Mouse (Mus musculus): ENCODE measurements at regions not wholly inside any gene's neighbourhood (a gene's known extent, or its start where the extent isn't known, plus 50 kb on each side); places are given as distances from the start of the nearest gene placed in this dataset.
A peak's percentile ranks its signal among the peaks of the same experiment; 100 is the strongest.

DNA sequence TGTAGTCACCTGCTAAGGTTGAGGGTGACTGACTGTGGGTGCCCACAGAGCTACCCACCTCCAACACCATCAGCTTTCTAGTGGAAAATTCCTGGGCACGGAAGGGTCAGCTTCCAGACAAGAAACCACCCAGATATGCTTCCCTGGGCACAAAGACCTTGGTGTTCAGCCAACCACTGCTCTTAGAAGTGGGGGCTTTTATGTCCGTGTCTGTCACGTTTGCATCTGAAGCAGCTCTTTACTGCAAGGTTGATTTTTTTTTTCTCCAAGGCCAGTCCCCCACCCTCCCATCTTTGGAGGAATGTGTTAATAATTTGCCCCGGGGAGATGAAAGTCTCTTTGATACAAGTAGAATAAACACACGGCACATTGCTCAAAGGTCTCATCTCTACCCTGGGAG is 98.6 kb upstream of the Ankrd55 start:
- H3K4me3 ChIP-seq (replicated peaks) = no peak overlapping the region
- ATAC-seq (ENCODE audit: low read depth) (no peak), DNase-seq (no peak)
- H3K36me3 ChIP-seq = no peaks in the 10 kb centered on the region
- no peak overlapping the region for H3K4me2 ChIP-seq
- WGBS (ENCODE audit: insufficient replicate concordance) = 49% methylated on average over 5 of the region's 5 CpGs
- H3K27me3 ChIP-seq = no peaks in the 10 kb centered on the region
- H3K9me3 ChIP-seq (replicated peaks) = no peaks in the 10 kb centered on the region
- no peak overlapping the region for H3K27ac ChIP-seq
- H3K4me1 ChIP-seq (replicated peaks) = 0 out of 2 replicates have a peak, but pooled peaks cover 9% of the 10 kb centered on the region
- H3K9ac ChIP-seq = no peak overlapping the region

DNA sequence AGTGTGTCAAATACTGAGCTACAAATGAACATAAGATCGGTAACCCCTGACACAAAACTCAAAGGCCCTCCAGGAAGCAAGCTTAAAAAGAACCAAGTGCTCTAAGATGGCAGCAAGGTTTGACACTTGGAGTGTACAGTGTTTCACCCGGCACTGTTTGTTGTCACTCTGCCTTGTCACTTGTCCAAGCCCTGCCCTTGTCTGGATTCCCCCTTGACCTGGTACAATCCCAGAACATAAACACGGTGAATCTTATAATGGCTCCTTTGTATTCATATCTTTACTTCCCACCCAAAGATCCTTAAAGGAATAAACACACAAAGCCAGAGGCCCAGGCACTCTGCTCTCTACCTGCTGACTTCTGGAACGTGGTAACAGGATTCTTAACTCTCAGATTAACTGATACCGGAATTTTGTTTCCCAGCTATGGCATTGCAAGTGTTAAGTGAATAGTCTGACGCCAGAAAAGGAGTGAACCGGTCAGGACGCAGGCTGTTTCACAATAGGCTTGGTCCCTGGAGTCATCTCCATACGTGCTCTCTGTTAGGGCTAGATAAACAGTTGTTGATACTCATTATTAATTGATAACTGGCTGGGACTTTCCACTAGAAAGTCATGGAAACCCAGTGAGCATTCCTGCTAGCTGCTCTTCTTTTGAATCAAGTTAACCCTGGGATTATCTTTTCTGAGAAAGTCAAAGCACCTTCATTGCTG is 95.9 kb upstream of the Ankrd55 start:
- no peak overlapping the region for H3K4me3 ChIP-seq (replicated peaks)
- no peak overlapping the region for H3K4me2 ChIP-seq
- DNase-seq (no peak), ATAC-seq (ENCODE audit: low read depth) (no peak)
- H3K9ac ChIP-seq = no peak overlapping the region
- no peaks in the 10 kb centered on the region for H3K36me3 ChIP-seq
- 45% methylated on average over 9 of the region's 9 CpGs for WGBS (ENCODE audit: insufficient replicate concordance)
- 0 out of 2 replicates have a peak, but pooled peaks cover 9% of the 10 kb centered on the region for H3K4me1 ChIP-seq (replicated peaks)
- H3K27ac ChIP-seq = no peak overlapping the region
- H3K27me3 ChIP-seq = peaks cover 6% of the 10 kb centered on the region; the same call in 1 of the 2 replicates
- no peaks in the 10 kb centered on the region for H3K9me3 ChIP-seq (replicated peaks)

DNA sequence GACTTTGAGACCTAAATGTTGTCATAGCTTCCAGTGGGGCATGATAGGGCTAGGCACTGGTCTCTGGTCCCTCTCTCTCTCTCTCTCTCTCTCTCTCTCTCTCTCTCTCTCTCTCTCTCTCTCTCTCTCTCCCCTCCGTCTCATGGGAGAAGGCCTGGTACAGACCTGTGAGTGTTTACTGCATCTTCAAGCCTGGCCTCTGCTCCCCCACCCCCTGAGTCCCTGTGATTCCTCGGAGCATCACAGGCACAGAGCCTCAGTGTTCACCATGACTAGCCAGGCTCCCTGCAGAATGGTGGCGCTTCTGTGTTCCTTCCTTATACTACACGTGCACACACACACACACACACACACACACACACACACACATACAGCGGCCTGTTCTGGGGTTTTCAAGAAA is 94.6 kb upstream of the Ankrd55 start:
- no peak overlapping the region for H3K27ac ChIP-seq

DNA sequence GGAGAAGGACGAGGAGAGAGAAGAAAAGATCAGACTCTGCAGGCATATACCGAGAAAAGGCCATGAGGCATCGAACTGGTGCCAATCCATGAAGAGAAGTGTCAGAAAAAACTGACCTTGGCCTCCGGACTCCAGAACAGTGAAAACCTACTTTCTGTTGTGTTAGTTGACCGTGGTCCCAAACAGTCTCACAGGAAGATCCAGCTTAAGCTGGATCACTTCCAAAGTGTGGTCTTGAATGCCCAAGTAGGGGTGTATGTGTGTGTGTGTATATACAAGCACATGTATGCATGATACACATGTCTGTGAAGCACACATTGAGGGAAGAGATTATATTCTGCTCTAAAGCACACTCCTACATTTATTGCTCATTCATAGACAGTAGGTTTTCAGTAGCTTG is 93.3 kb upstream of the Ankrd55 start:
- 0 out of 2 replicates have a peak, but pooled peaks cover 4% of the 10 kb centered on the region for H3K4me1 ChIP-seq (replicated peaks)

More for the DNA sequence above, 94.6 kb upstream of the Ankrd55 start:
- 55% methylated on average over 5 of the region's 5 CpGs for WGBS (ENCODE audit: insufficient replicate concordance)
- Histone ChIP-seq H3K36me3 (no peaks in the 10 kb centered on the region), H3K27me3 (peaks cover 6% of the 10 kb centered on the region; the same call in 1 of the 2 replicates), H3K4me3 (replicated peaks) (no peak overlapping the region), H3K4me1 (replicated peaks) (0 out of 2 replicates have a peak, but pooled peaks cover 9% of the 10 kb centered on the region), H3K4me2 (no peak overlapping the region), H3K9ac (no peak overlapping the region), H3K9me3 (replicated peaks) (no peaks in the 10 kb centered on the region)
- no peak for DNase-seq
- no peak for ATAC-seq (ENCODE audit: low read depth)

DNA sequence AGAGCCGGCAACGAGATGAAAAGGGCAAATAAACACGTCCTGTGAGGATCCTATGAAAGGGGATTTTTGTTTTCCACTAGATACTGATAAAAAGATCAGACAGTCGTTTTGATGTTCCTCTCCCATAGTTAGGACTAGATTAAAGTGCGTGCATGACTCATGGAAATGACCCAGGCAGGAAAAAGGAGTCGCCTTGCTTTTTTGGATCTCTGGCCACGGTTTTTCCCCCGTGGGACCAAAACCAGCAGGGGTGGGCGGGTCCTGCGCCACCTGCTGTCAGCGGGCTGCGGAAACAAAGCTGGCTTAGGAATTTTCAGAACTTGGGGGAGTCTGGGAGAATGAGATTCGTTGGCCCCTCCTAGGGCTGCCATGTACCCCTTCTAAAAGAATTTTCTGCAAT is 91.5 kb upstream of the Ankrd55 start:
- no peaks in the 10 kb centered on the region for H3K36me3 ChIP-seq
- DNase-seq (no peak), ATAC-seq (ENCODE audit: low read depth) (no peak)
- no peak overlapping the region for H3K4me3 ChIP-seq (replicated peaks)
- peaks cover 6% of the 10 kb centered on the region; the same call in 1 of the 2 replicates for H3K27me3 ChIP-seq
- no peak overlapping the region for H3K27ac ChIP-seq
- 0 out of 2 replicates have a peak, but pooled peaks cover 4% of the 10 kb centered on the region for H3K4me1 ChIP-seq (replicated peaks)
- H3K9ac ChIP-seq = no peak overlapping the region
- WGBS (ENCODE audit: insufficient replicate concordance) = 7% methylated on average over 13 of the region's 13 CpGs
- no peaks in the 10 kb centered on the region for H3K9me3 ChIP-seq (replicated peaks)
- peak overlapping the region; percentile 25 for H3K4me2 ChIP-seq

More for the DNA sequence above, 93.3 kb upstream of the Ankrd55 start:
- DNase-seq = no peak
- no peak overlapping the region for H3K27ac ChIP-seq
- H3K9ac ChIP-seq = no peak overlapping the region
- WGBS (ENCODE audit: insufficient replicate concordance) = 64% methylated on average over 5 of the region's 5 CpGs
- no peak for ATAC-seq (ENCODE audit: low read depth)
- no peak overlapping the region for H3K4me2 ChIP-seq
- no peaks in the 10 kb centered on the region for H3K36me3 ChIP-seq
- peaks cover 6% of the 10 kb centered on the region; the same call in 1 of the 2 replicates for H3K27me3 ChIP-seq
- H3K9me3 ChIP-seq (replicated peaks) = no peaks in the 10 kb centered on the region
- no peak overlapping the region for H3K4me3 ChIP-seq (replicated peaks)

DNA sequence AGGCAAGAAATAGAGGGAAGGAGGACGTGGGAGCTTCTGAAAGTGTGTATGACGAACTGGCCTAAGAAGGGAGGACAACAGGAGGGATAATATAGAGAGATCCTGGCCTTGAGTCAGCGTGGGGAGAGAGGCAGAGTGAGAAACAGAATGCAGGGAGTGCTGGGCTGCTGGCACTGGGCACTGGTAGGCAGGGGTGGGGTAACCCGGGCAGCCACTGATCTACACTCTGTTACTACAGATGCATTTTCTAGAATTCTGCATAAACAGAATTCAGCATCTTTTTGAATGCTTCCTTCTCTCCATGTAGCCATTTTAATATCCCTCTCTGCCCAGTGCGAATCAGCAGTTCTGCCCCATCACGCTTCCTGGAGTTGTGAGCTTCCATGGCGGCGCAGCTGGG is 84.5 kb upstream of the Ankrd55 start:
- Histone ChIP-seq H3K4me2 (no peak overlapping the region), H3K9ac (no peak overlapping the region), H3K9me3 (replicated peaks) (no peaks in the 10 kb centered on the region), H3K36me3 (no peaks in the 10 kb centered on the region), H3K4me1 (replicated peaks) (no peaks in the 10 kb centered on the region), H3K27me3 (no peaks in the 10 kb centered on the region), H3K4me3 (replicated peaks) (no peak overlapping the region), H3K27ac (no peak overlapping the region)
- ATAC-seq (ENCODE audit: low read depth) (no peak), DNase-seq (no peak)
- WGBS (ENCODE audit: insufficient replicate concordance) = 57% methylated on average over 8 of the region's 8 CpGs

DNA sequence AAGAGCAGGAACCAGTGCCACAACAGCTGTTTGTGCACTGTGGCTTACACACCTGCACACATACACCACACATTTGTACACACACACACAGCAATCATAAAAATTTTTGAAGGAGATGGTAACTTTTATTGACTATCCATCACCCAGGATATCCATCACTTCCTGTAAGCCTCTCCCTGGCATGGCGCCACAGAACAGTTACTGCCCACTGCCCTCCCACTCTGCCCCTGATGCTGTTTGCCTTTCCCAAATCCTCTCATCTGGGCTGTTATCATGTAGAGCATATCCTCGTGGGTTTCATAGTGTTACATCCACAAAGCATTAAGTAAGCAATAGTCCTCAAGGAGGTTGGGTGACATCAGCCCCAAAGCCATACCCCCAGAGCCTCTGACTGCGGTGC is 84.0 kb upstream of the Ankrd55 start:
- Histone ChIP-seq H3K9ac (no peak overlapping the region), H3K9me3 (replicated peaks) (no peaks in the 10 kb centered on the region), H3K4me3 (replicated peaks) (no peak overlapping the region), H3K4me2 (no peak overlapping the region), H3K36me3 (no peaks in the 10 kb centered on the region), H3K4me1 (replicated peaks) (no peaks in the 10 kb centered on the region), H3K27me3 (no peaks in the 10 kb centered on the region), H3K27ac (no peak overlapping the region)
- WGBS (ENCODE audit: insufficient replicate concordance) = 59% methylated on average over 3 of the region's 3 CpGs
- ATAC-seq (ENCODE audit: low read depth) (no peak), DNase-seq (no peak)

DNA sequence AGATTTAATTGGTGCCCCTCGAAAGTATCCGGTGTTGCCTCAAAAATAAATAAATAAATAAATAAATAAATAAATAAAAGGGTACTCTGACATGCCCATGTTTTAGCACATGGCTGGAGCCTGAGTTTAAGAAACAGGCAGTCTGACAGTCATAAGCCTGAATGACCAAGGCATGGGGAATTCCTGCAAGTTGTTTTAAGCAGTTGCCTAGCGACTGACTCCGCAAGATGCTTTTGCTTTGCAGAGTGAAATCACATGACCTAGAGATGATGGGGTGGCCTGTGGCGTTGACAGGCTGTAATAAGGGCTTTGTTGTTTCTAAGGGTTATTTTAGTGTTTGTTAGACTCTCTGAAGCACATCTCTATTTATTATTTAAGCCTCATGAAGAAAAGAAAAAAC is 83.4 kb upstream of the Ankrd55 start:
- H3K4me3 ChIP-seq (replicated peaks) = no peak overlapping the region
- ATAC-seq (ENCODE audit: low read depth) (no peak), DNase-seq (no peak)
- H3K9me3 ChIP-seq (replicated peaks) = no peaks in the 10 kb centered on the region
- no peaks in the 10 kb centered on the region for H3K36me3 ChIP-seq
- no peak overlapping the region for H3K4me2 ChIP-seq
- H3K4me1 ChIP-seq (replicated peaks) = no peaks in the 10 kb centered on the region
- no peak overlapping the region for H3K27ac ChIP-seq
- H3K27me3 ChIP-seq = 0 out of 2 replicates have a peak, but pooled peaks cover under 1% of the 10 kb centered on the region
- H3K9ac ChIP-seq = no peak overlapping the region
- 75% methylated on average over 5 of the region's 5 CpGs for WGBS (ENCODE audit: insufficient replicate concordance)

DNA sequence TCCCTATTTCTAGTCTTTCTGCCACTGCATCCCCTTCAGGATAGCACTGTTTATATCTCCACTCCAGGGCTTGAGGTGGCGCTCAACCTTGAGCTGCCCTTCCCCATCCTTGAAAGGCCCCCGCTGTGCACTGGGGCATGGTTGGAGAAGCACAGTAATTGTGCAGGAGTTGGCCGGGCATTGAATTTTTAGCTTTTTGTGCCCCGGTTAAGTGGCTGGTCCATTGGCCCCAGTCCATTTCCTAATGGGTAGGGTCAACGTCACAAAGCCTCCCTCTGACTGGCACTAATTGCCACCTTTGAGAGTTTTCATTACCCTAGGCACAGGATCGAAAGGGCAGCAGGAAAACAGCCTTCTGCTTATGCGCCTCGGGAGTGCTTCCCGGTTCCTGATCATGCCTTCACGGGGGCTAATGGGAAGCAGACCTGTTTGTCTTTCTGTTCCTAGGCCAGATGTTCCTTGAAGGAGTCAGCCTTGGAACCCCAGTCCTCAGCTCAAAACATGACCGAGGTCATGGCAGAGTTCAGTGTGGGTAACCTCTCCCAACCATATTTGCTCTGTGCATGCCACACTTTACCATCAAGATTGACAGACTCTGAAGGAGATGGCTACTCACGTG is 80.5 kb upstream of the Ankrd55 start:
- Histone ChIP-seq H3K4me3 (replicated peaks) (no peak overlapping the region), H3K36me3 (no peaks in the 10 kb centered on the region), H3K9ac (no peak overlapping the region), H3K4me2 (no peak overlapping the region), H3K9me3 (replicated peaks) (no peaks in the 10 kb centered on the region), H3K4me1 (replicated peaks) (no peaks in the 10 kb centered on the region), H3K27ac (no peak overlapping the region), H3K27me3 (0 out of 2 replicates have a peak, but pooled peaks cover 3% of the 10 kb centered on the region)
- ATAC-seq (ENCODE audit: low read depth) = no peak
- DNase-seq = no peak
- WGBS (ENCODE audit: insufficient replicate concordance) = 76% methylated on average over 12 of the region's 12 CpGs

DNA sequence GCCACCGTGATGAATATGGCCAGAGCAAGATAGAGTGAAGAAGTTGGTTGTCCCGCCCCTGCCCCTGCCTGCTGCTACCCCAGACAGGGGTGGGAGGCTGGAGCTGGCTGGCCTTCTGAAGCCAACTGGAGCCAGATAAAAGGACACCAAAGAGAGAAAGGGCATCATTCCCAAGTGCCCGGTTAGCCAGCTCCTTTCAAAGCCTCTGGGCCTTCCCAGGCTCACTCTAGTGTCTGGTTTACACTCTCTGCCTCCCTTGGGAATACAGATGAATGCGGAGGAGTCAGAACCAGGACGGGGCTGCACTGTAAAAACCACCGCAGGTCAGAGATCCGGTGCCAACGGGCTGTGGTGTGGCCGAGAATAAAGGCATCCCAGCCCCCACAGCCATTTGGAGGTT is 76.4 kb upstream of the Ankrd55 start:
- Histone ChIP-seq H3K9me3 (replicated peaks) (no peaks in the 10 kb centered on the region), H3K9ac (no peak overlapping the region), H3K27ac (no peak overlapping the region), H3K4me3 (replicated peaks) (no peak overlapping the region), H3K36me3 (no peaks in the 10 kb centered on the region), H3K4me2 (no peak overlapping the region), H3K4me1 (replicated peaks) (no peaks in the 10 kb centered on the region), H3K27me3 (0 out of 2 replicates have a peak, but pooled peaks cover 3% of the 10 kb centered on the region)
- ATAC-seq (ENCODE audit: low read depth) (no peak), DNase-seq (no peak)
- 66% methylated on average over 9 of the region's 9 CpGs for WGBS (ENCODE audit: insufficient replicate concordance)

DNA sequence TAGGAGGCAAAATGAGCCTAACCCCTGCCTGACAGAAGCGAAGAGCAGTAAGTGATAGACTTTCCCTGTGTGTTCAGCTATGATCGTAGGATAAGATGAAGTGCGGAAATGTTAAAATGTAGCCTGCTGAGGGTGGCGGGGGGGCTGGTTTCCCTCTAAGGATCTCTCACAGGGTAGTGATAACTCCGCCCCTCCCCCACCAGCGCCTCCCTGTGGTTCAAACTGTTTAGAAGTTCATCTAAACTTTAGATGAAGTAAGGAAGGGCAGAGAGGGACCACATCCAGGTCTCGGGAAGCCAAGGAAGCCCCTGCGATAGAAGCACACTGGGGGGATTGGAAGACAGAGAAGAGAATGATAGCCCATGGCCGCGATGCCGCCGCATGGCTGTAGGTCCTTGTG is 75.9 kb upstream of the Ankrd55 start:
- Histone ChIP-seq H3K4me1 (replicated peaks) (no peaks in the 10 kb centered on the region), H3K4me2 (no peak overlapping the region), H3K4me3 (replicated peaks) (no peak overlapping the region), H3K27ac (no peak overlapping the region), H3K36me3 (no peaks in the 10 kb centered on the region), H3K9ac (no peak overlapping the region), H3K27me3 (0 out of 2 replicates have a peak, but pooled peaks cover 3% of the 10 kb centered on the region), H3K9me3 (replicated peaks) (no peaks in the 10 kb centered on the region)
- WGBS (ENCODE audit: insufficient replicate concordance) = 58% methylated on average over 12 of the region's 12 CpGs
- no peak for DNase-seq
- no peak for ATAC-seq (ENCODE audit: low read depth)

Data from liver, embryonic 13.5 days (tissue).